Mouse (Mus musculus) left cerebral cortex, postnatal 10 days (tissue): ENCODE data around the gene Trim38. TPM values are rescaled to one million over a fixed set of nuclear protein-coding genes. Genes with fewer than 3 reads are reported as not detected.
"Not testable (repeated sequence)": the region's sequence is repeated elsewhere in the genome, so short reads cannot be mapped to it uniquely, and the experiment has no call there.

ENCODE experiments used
- DNase-seq, 2 experiments: peaks; one replicate each; pipeline ENCODE4 v3.0.0; 2021 to 2022; ENCODE audit warnings: low spot score in 2 of 2, mixed read lengths in 1 of 2; ENCODE audit errors: extremely low spot score in 1 of 2
- intact Hi-C: fragments of 180-260 bp; cut with DNase I; formaldehyde crosslinking; loops from one replicate; pipeline ENCODE4 v1.15.1; 2025
- total RNA-seq, 2 experiments: library from RNA; stranded (reverse); gene quantifications; 2 replicates each; pipeline ENCODE4 v1.2.3; 2021

The Trim38 gene
- total RNA-seq, result under 1 TPM; 0.36 to 0.54 TPM

- DNase-seq, intact Hi-C loops: not testable (repeated sequence)
These were observed at the start of gene Trim38 for GRCm38 (mm10) chr13:23769613-23770012. Trim38 (plus strand) TSS chr13:23769913.

- DNase-seq, result no peak
- intact Hi-C loops, result no loop called here
These were observed 45.5 kb upstream of the Trim38 start for GRCm38 (mm10) chr13:23724239-23724638.

- DNase-seq, result no peak
- intact Hi-C loops, result no loop called here
These were observed 44.5 kb upstream of the Trim38 start for GRCm38 (mm10) chr13:23725213-23725612.

- DNase-seq, result no peak
- intact Hi-C loops, result no loop called here
These were observed 41.1 kb upstream of the Trim38 start for GRCm38 (mm10) chr13:23728472-23729191.

GRCm38 (mm10) chr13:23729192-23729525, 40.6 kb upstream of the Trim38 start:
- DNase-seq, result no peak
- intact Hi-C loops, result no loop called here

GRCm38 (mm10) chr13:23729706-23730105, 40.0 kb upstream of the Trim38 start:
- DNase-seq, result no peak
- intact Hi-C loops, result loop anchor here (10.0 kb wide), 1 partner anchor 1685 kb away; the partner anchor contains the start of genes Hist1h2ag, Hist1h2bj and Hist1h4i

GRCm38 (mm10) chr13:23730479-23730878, 39.2 kb upstream of the Trim38 start:
- intact Hi-C loops, result loop anchor here (10.0 kb wide), 1 partner anchor 1686 kb away; the partner anchor contains the start of genes Hist1h2ag, Hist1h2bj and Hist1h4i
- no peak for DNase-seq

GRCm38 (mm10) chr13:23732156-23732804, 37.4 kb upstream of the Trim38 start:
- no peak for DNase-seq

GRCm38 (mm10) chr13:23737091-23737490, 32.6 kb upstream of the Trim38 start:
- intact Hi-C loops, result loop anchor here (5.0 to 10.0 kb wide), 2 partner anchors 155 to 1692 kb away; partner anchors contain the start of genes Hist1h2ag, Hist1h2bj, Hist1h4d and Hist1h4i
- no peak for DNase-seq

More at GRCm38 (mm10) chr13:23732156-23732804, 37.4 kb upstream of the Trim38 start:
- intact Hi-C loops, result loop anchor here (1.0 to 10.0 kb wide), 2 partner anchors 31 to 1687 kb away; partner anchors contain the start of genes Hist1h2ag, Hist1h2bj and Hist1h4i

GRCm38 (mm10) chr13:23738041-23738440, 31.7 kb upstream of the Trim38 start:
- intact Hi-C loops, result loop anchor here (2.0 to 10.0 kb wide), 3 partner anchors 39 to 1693 kb away; partner anchors contain the start of genes Hist1h2ag, Hist1h2bj, Hist1h4c and Hist1h4d
- DNase-seq, result peak in 1 of 2 experiments; percentile 33

GRCm38 (mm10) chr13:23738677-23739068, 31.0 kb upstream of the Trim38 start, which contains the start of gene Hist1h1c:
Hist1h1c (plus strand) TSS chr13:23738808.
- intact Hi-C loops, result loop anchor here (2.0 to 10.0 kb wide), 3 partner anchors 40 to 1694 kb away; partner anchors contain the start of genes Hist1h2ag, Hist1h2bj, Hist1h4c and Hist1h4d

GRCm38 (mm10) chr13:23739069-23739921, 30.4 kb upstream of the Trim38 start:
- peak; percentile 94 to 96 for DNase-seq
- intact Hi-C loops, result loop anchor here (2.0 to 10.0 kb wide), 3 partner anchors 40 to 1694 kb away; partner anchors contain the start of genes Hist1h2ag, Hist1h2bj, Hist1h4c and Hist1h4d

More at GRCm38 (mm10) chr13:23738677-23739068, 31.0 kb upstream of the Trim38 start, which contains the start of gene Hist1h1c:
- peak; percentile 84 to 94 for DNase-seq

- no peak for DNase-seq
- intact Hi-C loops, result loop anchor here (2.0 to 10.0 kb wide), 3 partner anchors 41 to 1695 kb away; partner anchors contain the start of genes Hist1h2ag, Hist1h2bj, Hist1h4c and Hist1h4d
These were observed 29.8 kb upstream of the Trim38 start for GRCm38 (mm10) chr13:23739922-23740252.

- DNase-seq, result no peak
- intact Hi-C loops, result no loop called here
These were observed 29.4 kb upstream of the Trim38 start for GRCm38 (mm10) chr13:23740256-23740840.

- DNase-seq, result no peak
- intact Hi-C loops, result no loop called here
These were observed 28.8 kb upstream of the Trim38 start for GRCm38 (mm10) chr13:23740910-23741309.

- DNase-seq, result no peak
- intact Hi-C loops, result no loop called here
These were observed 27.7 kb upstream of the Trim38 start for GRCm38 (mm10) chr13:23742007-23742406.

GRCm38 (mm10) chr13:23743215-23743614, 26.5 kb upstream of the Trim38 start:
- DNase-seq, result no peak
- intact Hi-C loops, result no loop called here

- intact Hi-C loops, result no loop called here
- DNase-seq, result no peak
These were observed 25.8 kb upstream of the Trim38 start for GRCm38 (mm10) chr13:23743963-23744362.
